Mouse (Mus musculus): Measurements from ENCODE around the gene Gm128. TPM values are rescaled to one million over a fixed set of nuclear protein-coding genes. Genes with fewer than 3 reads are reported as not detected.
"Not testable (repeated sequence)": the region's sequence is repeated elsewhere in the genome, so short reads cannot be mapped to it uniquely, and the experiment has no call there.

The Gm128 gene
- polyA plus RNA-seq, 1 experiment from 2014 or later = 0.80 TPM

GRCm38 (mm10) chr3:95213609-95213975 is 27.8 kb downstream of the Gm128 start:
- Histone ChIP-seq H3K9me3 (replicated peaks) (no peaks in the 10 kb centered on the region), H3K36me3 (peaks cover 14% of the 10 kb centered on the region), H3K4me1 (peaks cover 12% of the 10 kb centered on the region), H3K27ac (replicated peaks) (no peak overlapping the region), H3K9ac (no peak overlapping the region), H3K27me3 (no peaks in the 10 kb centered on the region), H3K4me3 (replicated peaks) (no peak overlapping the region), H3K4me2 (replicated peaks) (no peak overlapping the region)
- ATAC-seq (ENCODE audit: insufficient number of reproducible peaks, low FRiP score, low TSS enrichment, low read depth) = no peak
- WGBS = 91% methylated on average over 1 of the region's 1 CpGs

- 94% methylated on average over 7 of the region's 10 CpGs for WGBS
- ATAC-seq (ENCODE audit: insufficient number of reproducible peaks, low FRiP score, low TSS enrichment, low read depth); H3K9ac ChIP-seq; H3K9me3 ChIP-seq (replicated peaks); H3K27ac ChIP-seq (replicated peaks); H3K4me1 ChIP-seq; H3K4me2 ChIP-seq (replicated peaks); H3K27me3 ChIP-seq; H3K4me3 ChIP-seq (replicated peaks): not testable (repeated sequence)
- H3K36me3 ChIP-seq = peaks cover 18% of the 10 kb centered on the region
Observed at GRCm38 (mm10) chr3:95212889-95213608, 28.3 kb downstream of the Gm128 start.

- no peak overlapping the region for H3K4me2 ChIP-seq (replicated peaks)
- no peaks in the 10 kb centered on the region for H3K27me3 ChIP-seq
- ATAC-seq (ENCODE audit: insufficient number of reproducible peaks, low FRiP score, low TSS enrichment, low read depth) = no peak
- no peaks in the 10 kb centered on the region for H3K9me3 ChIP-seq (replicated peaks)
- peaks cover 33% of the 10 kb centered on the region for H3K36me3 ChIP-seq
- H3K27ac ChIP-seq (replicated peaks) = no peak overlapping the region
- H3K4me3 ChIP-seq (replicated peaks) = no peak overlapping the region
- no peaks in the 10 kb centered on the region for H3K4me1 ChIP-seq
- 61% methylated on average over 2 of the region's 2 CpGs for WGBS
- H3K9ac ChIP-seq = no peak overlapping the region
Observed at GRCm38 (mm10) chr3:95210585-95210984, 30.8 kb downstream of the Gm128 start.

- 76% methylated on average over 4 of the region's 4 CpGs for WGBS
- Histone ChIP-seq H3K4me3 (replicated peaks) (no peak overlapping the region), H3K27ac (replicated peaks) (no peak overlapping the region), H3K4me1 (no peaks in the 10 kb centered on the region), H3K9me3 (replicated peaks) (no peaks in the 10 kb centered on the region), H3K36me3 (peaks cover 37% of the 10 kb centered on the region), H3K9ac (no peak overlapping the region), H3K27me3 (no peaks in the 10 kb centered on the region), H3K4me2 (replicated peaks) (no peak overlapping the region)
- no peak for ATAC-seq (ENCODE audit: insufficient number of reproducible peaks, low FRiP score, low TSS enrichment, low read depth)
Observed at GRCm38 (mm10) chr3:95208286-95208685, 33.1 kb downstream of the Gm128 start.

- H3K9ac ChIP-seq = no peak overlapping the region
- H3K4me2 ChIP-seq (replicated peaks) = no peak overlapping the region
- WGBS = 90% methylated on average over 6 of the region's 6 CpGs
- no peaks in the 10 kb centered on the region for H3K9me3 ChIP-seq (replicated peaks)
- peaks cover 71% of the 10 kb centered on the region for H3K36me3 ChIP-seq
- ATAC-seq (ENCODE audit: insufficient number of reproducible peaks, low FRiP score, low TSS enrichment, low read depth) = no peak
- no peak overlapping the region for H3K27ac ChIP-seq (replicated peaks)
- no peaks in the 10 kb centered on the region for H3K27me3 ChIP-seq
- H3K4me1 ChIP-seq = 0 out of 2 replicates have a peak, but pooled peaks cover 2% of the 10 kb centered on the region
- no peak overlapping the region for H3K4me3 ChIP-seq (replicated peaks)
Observed at GRCm38 (mm10) chr3:95203880-95204279, 37.5 kb downstream of the Gm128 start.

- no peaks in the 10 kb centered on the region for H3K27me3 ChIP-seq
- H3K9me3 ChIP-seq (replicated peaks) = no peaks in the 10 kb centered on the region
- no peak for ATAC-seq (ENCODE audit: insufficient number of reproducible peaks, low FRiP score, low TSS enrichment, low read depth)
- peak overlapping the region; percentile 65 for H3K27ac ChIP-seq (replicated peaks)
- WGBS = 29% methylated on average over 2 of the region's 2 CpGs
- no peak overlapping the region for H3K4me3 ChIP-seq (replicated peaks)
- 0 out of 2 replicates have a peak, but pooled peaks cover 2% of the 10 kb centered on the region for H3K4me1 ChIP-seq
- H3K4me2 ChIP-seq (replicated peaks) = no peak overlapping the region
- H3K9ac ChIP-seq = no peak overlapping the region
- peaks cover 78% of the 10 kb centered on the region for H3K36me3 ChIP-seq
Observed at GRCm38 (mm10) chr3:95200562-95200961, 40.8 kb downstream of the Gm128 start.

- no peaks in the 10 kb centered on the region for H3K9me3 ChIP-seq (replicated peaks)
- peak overlapping the region; percentile 65 for H3K27ac ChIP-seq (replicated peaks)
- no peak overlapping the region for H3K4me3 ChIP-seq (replicated peaks)
- H3K9ac ChIP-seq = no peak overlapping the region
- H3K36me3 ChIP-seq = peaks cover 75% of the 10 kb centered on the region
- H3K27me3 ChIP-seq = no peaks in the 10 kb centered on the region
- 0 out of 2 replicates have a peak, but pooled peaks cover 2% of the 10 kb centered on the region for H3K4me1 ChIP-seq
- no peak for ATAC-seq (ENCODE audit: insufficient number of reproducible peaks, low FRiP score, low TSS enrichment, low read depth)
- no peak overlapping the region for H3K4me2 ChIP-seq (replicated peaks)
- 68% methylated on average over 7 of the region's 7 CpGs for WGBS
Observed at GRCm38 (mm10) chr3:95200132-95200531, 41.3 kb downstream of the Gm128 start.

GRCm38 (mm10) chr3:95199101-95199500 is 42.3 kb downstream of the Gm128 start:
- peaks cover 9% of the 10 kb centered on the region for H3K4me1 ChIP-seq
- H3K4me3 ChIP-seq (replicated peaks) = no peak overlapping the region
- H3K4me2 ChIP-seq (replicated peaks) = no peak overlapping the region
- peaks cover 77% of the 10 kb centered on the region for H3K36me3 ChIP-seq
- ATAC-seq (ENCODE audit: insufficient number of reproducible peaks, low FRiP score, low TSS enrichment, low read depth) = no peak
- H3K9me3 ChIP-seq (replicated peaks) = no peaks in the 10 kb centered on the region
- WGBS = 66% methylated on average over 1 of the region's 1 CpGs
- no peak overlapping the region for H3K9ac ChIP-seq
- H3K27ac ChIP-seq (replicated peaks) = no peak overlapping the region
- H3K27me3 ChIP-seq = no peaks in the 10 kb centered on the region

- 75% methylated on average over 2 of the region's 2 CpGs for WGBS
- no peak for ATAC-seq (ENCODE audit: insufficient number of reproducible peaks, low FRiP score, low TSS enrichment, low read depth)
- Histone ChIP-seq H3K4me1 (peaks cover 6% of the 10 kb centered on the region), H3K9me3 (replicated peaks) (no peaks in the 10 kb centered on the region), H3K4me2 (replicated peaks) (no peak overlapping the region), H3K27me3 (no peaks in the 10 kb centered on the region), H3K27ac (replicated peaks) (no peak overlapping the region), H3K4me3 (replicated peaks) (no peak overlapping the region), H3K36me3 (peaks cover 64% of the 10 kb centered on the region), H3K9ac (no peak overlapping the region)
Observed at GRCm38 (mm10) chr3:95195772-95196171, 45.6 kb downstream of the Gm128 start.

- Histone ChIP-seq H3K9me3 (replicated peaks) (no peaks in the 10 kb centered on the region), H3K4me2 (replicated peaks) (no peak overlapping the region), H3K4me3 (replicated peaks) (no peak overlapping the region), H3K27ac (replicated peaks) (peak overlapping the region; percentile 13), H3K27me3 (no peaks in the 10 kb centered on the region), H3K9ac (no peak overlapping the region), H3K4me1 (peaks cover 6% of the 10 kb centered on the region), H3K36me3 (peaks cover 66% of the 10 kb centered on the region)
- ATAC-seq (ENCODE audit: insufficient number of reproducible peaks, low FRiP score, low TSS enrichment, low read depth) = peak; percentile 80
- WGBS = 43% methylated on average over 6 of the region's 6 CpGs
Observed at GRCm38 (mm10) chr3:95194721-95195135, 46.7 kb downstream of the Gm128 start.

Data from embryonic facial prominence, embryonic 15.5 days (tissue).